8 mouse cellular contexts compared by ENCODE assay signal in the genomic region with DNA sequence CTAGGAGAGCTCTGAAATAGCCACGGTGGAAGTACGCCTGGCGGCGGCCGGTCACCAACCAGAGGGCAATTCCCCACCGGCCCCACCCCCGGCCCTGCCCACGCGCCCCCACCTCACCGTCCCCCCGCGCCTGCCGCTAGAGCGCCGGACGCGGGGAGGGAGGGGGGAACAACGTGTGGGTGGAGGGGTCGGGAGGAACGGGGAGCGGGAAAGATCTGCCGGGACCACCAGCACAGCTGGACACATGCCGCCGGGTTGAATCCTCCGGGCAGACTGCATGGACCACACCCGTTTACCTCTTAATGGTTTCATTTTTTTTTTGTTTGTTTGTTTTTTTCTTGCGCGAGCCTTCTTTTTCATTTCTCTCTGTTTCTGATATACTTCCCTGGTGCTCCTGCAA.
DNase-seq lines count a peak whose midpoint lies in the region; ATAC-seq and TF ChIP-seq lines count a peak whose summit lies in the region.

No protein-coding gene starts in this region.

- WGBS in forebrain, embryonic 11.5 days, result 51% methylated on average over 28 of the region's 28 CpGs
- 48% methylated on average over 28 of the region's 28 CpGs for WGBS in hindbrain, postnatal 0 days
- WGBS in liver, embryonic 15.5 days (ENCODE audit: insufficient replicate concordance), result 41% methylated on average over 28 of the region's 28 CpGs
- 42% methylated on average over 28 of the region's 28 CpGs for WGBS in neural tube, embryonic 12.5 days

- no peak overlapping the region for H3K4me3 ChIP-seq in forebrain, embryonic 11.5 days (ENCODE audit: low read depth, low read length)
- H3K4me3 ChIP-seq in hindbrain, postnatal 0 days (ENCODE audit: low read length), result no peak overlapping the region
- H3K4me3 ChIP-seq in liver, embryonic 15.5 days (replicated peaks), result no peak overlapping the region
- no peak overlapping the region for H3K4me3 ChIP-seq in neural tube, embryonic 12.5 days

- H3K9me3 ChIP-seq in forebrain, embryonic 11.5 days (ENCODE audit: control insufficient read depth, low read length), result peaks cover 4% of the 10 kb centered on the region
- H3K9me3 ChIP-seq in hindbrain, postnatal 0 days (ENCODE audit: low read length), result no peaks in the 10 kb centered on the region
- H3K9me3 ChIP-seq in liver, embryonic 15.5 days (replicated peaks), result peaks cover 4% of the 10 kb centered on the region
- peaks cover 18% of the 10 kb centered on the region for H3K9me3 ChIP-seq in neural tube, embryonic 12.5 days

- no peak overlapping the region for H3K27ac ChIP-seq in forebrain, embryonic 11.5 days (ENCODE audit: low read depth, low read length)
- H3K27ac ChIP-seq in hindbrain, postnatal 0 days, result no peak overlapping the region
- H3K27ac ChIP-seq in liver, embryonic 15.5 days (replicated peaks), result no peak overlapping the region
- H3K27ac ChIP-seq in neural tube, embryonic 12.5 days, result no peak overlapping the region

- DNase-seq in layer of hippocampus, postnatal 10 days (ENCODE audit: low spot score in 2 of 2), result peak; percentile 16 to 39
- no peak for DNase-seq in layer of hippocampus, adult 11-12 months (ENCODE audit: low spot score)
- DNase-seq in c-Kit-negative CD71-positive TER-119-positive erythroid progenitor cells, embryonic 14.5 days (ENCODE audit: low read depth, low spot score), result peak; percentile 42
- DNase-seq in forebrain, embryonic 11.5 days (ENCODE audit: low spot score), result peak; percentile 96
- peak; percentile 75 for DNase-seq in hindbrain, postnatal 0 days (ENCODE audit: low spot score)
- DNase-seq in testis, postnatal 10 days (ENCODE audit: low spot score), result peak; percentile 99

- H3K27me3 ChIP-seq in forebrain, embryonic 11.5 days (ENCODE audit: control insufficient read depth, insufficient read depth, low read length), result no peaks in the 10 kb centered on the region
- H3K27me3 ChIP-seq in hindbrain, postnatal 0 days (ENCODE audit: insufficient read depth, low read length), result no peaks in the 10 kb centered on the region
- H3K27me3 ChIP-seq in liver, embryonic 15.5 days, result no peaks in the 10 kb centered on the region
- H3K27me3 ChIP-seq in neural tube, embryonic 12.5 days (replicated peaks), result no peaks in the 10 kb centered on the region

- H3K4me2 ChIP-seq in forebrain, embryonic 11.5 days (ENCODE audit: low read depth, low read length, severe bottlenecking), result no peak overlapping the region
- no peak overlapping the region for H3K4me2 ChIP-seq in hindbrain, postnatal 0 days (ENCODE audit: low read depth, low read length)
- H3K4me2 ChIP-seq in liver, embryonic 15.5 days, result no peak overlapping the region
- no peak overlapping the region for H3K4me2 ChIP-seq in neural tube, embryonic 12.5 days (replicated peaks)

- ATAC-seq in forebrain, embryonic 11.5 days (replicated peaks; ENCODE audit: low FRiP score), result peak; percentile 97
- peak; percentile 94 for ATAC-seq in hindbrain, postnatal 0 days
- ATAC-seq in liver, embryonic 15.5 days (ENCODE audit: insufficient read depth), result peak; percentile 100
- ATAC-seq in neural tube, embryonic 12.5 days (ENCODE audit: low FRiP score, low read depth), result peak; percentile 80; the same call in 1 of the 2 replicates

- no peaks in the 10 kb centered on the region for H3K4me1 ChIP-seq in forebrain, embryonic 11.5 days (replicated peaks; ENCODE audit: control insufficient read depth, insufficient read depth, low read length)
- H3K4me1 ChIP-seq in hindbrain, postnatal 0 days (ENCODE audit: insufficient read depth, low read length), result no peaks in the 10 kb centered on the region
- H3K4me1 ChIP-seq in liver, embryonic 15.5 days (replicated peaks), result no peaks in the 10 kb centered on the region
- H3K4me1 ChIP-seq in neural tube, embryonic 12.5 days, result no peaks in the 10 kb centered on the region

- no peaks in the 10 kb centered on the region for H3K36me3 ChIP-seq in forebrain, embryonic 11.5 days (ENCODE audit: control insufficient read depth, insufficient read depth, low read length)
- H3K36me3 ChIP-seq in hindbrain, postnatal 0 days (ENCODE audit: insufficient read depth, low read length), result no peaks in the 10 kb centered on the region
- no peaks in the 10 kb centered on the region for H3K36me3 ChIP-seq in liver, embryonic 15.5 days (replicated peaks)
- H3K36me3 ChIP-seq in neural tube, embryonic 12.5 days, result no peaks in the 10 kb centered on the region

- no peak for TF ChIP-seq CTCF in hindbrain, postnatal 0 days (IDR thresholded peaks at IDR 0.05; ENCODE audit: low read depth)

- no peak overlapping the region for H3K9ac ChIP-seq in forebrain, embryonic 11.5 days (ENCODE audit: low read length)
- H3K9ac ChIP-seq in hindbrain, postnatal 0 days (replicated peaks; ENCODE audit: low read length), result no peak overlapping the region
- no peak overlapping the region for H3K9ac ChIP-seq in liver, embryonic 15.5 days
- H3K9ac ChIP-seq in neural tube, embryonic 12.5 days, result no peak overlapping the region
